Mouse (Mus musculus): Measurements from ENCODE around the gene G3bp1.
A peak's percentile ranks its signal among the peaks of the same experiment; 100 is the strongest.

Gene G3bp1

GRCm38 (mm10) chr11:55469048-55469843 is at the start of gene G3bp1:
TSS of gene G3bp1 (plus strand) at chr11:55469685.
- DNase-seq (ENCODE audit: low spot score), result peak; percentile 98

- DNase-seq (ENCODE audit: low spot score), result no peak
These were observed 46.5 kb upstream of the G3bp1 start, which contains the start of gene Sparc for GRCm38 (mm10) chr11:55422978-55423377. TSS of gene Sparc (minus strand) at chr11:55423183.

GRCm38 (mm10) chr11:55423756-55424155 is 45.7 kb upstream of the G3bp1 start:
- DNase-seq (ENCODE audit: low spot score), result no peak

GRCm38 (mm10) chr11:55424746-55425360 is 44.6 kb upstream of the G3bp1 start:
- no peak for DNase-seq (ENCODE audit: low spot score)

GRCm38 (mm10) chr11:55428186-55429012 is 41.1 kb upstream of the G3bp1 start:
- DNase-seq (ENCODE audit: low spot score), result no peak

- DNase-seq (ENCODE audit: low spot score), result no peak
These were observed 39.5 kb upstream of the G3bp1 start for GRCm38 (mm10) chr11:55429973-55430372.

GRCm38 (mm10) chr11:55432981-55433380 is 36.5 kb upstream of the G3bp1 start:
- DNase-seq (ENCODE audit: low spot score), result no peak

GRCm38 (mm10) chr11:55436089-55436488 is 33.4 kb upstream of the G3bp1 start:
- DNase-seq (ENCODE audit: low spot score), result no peak

GRCm38 (mm10) chr11:55438031-55438430 is 31.5 kb upstream of the G3bp1 start:
- DNase-seq (ENCODE audit: low spot score), result no peak

- DNase-seq (ENCODE audit: low spot score), result no peak
These were observed 29.8 kb upstream of the G3bp1 start for GRCm38 (mm10) chr11:55439718-55440117.

GRCm38 (mm10) chr11:55444772-55445171 is 24.7 kb upstream of the G3bp1 start:
- DNase-seq (ENCODE audit: low spot score), result peak; percentile 56

- peak; percentile 66 for DNase-seq (ENCODE audit: low spot score)
These were observed 22.9 kb upstream of the G3bp1 start for GRCm38 (mm10) chr11:55446579-55446978.

- DNase-seq (ENCODE audit: low spot score), result no peak
These were observed 20.0 kb upstream of the G3bp1 start for GRCm38 (mm10) chr11:55449531-55449930.

- DNase-seq (ENCODE audit: low spot score), result no peak
These were observed 19.2 kb upstream of the G3bp1 start for GRCm38 (mm10) chr11:55450311-55450710.

GRCm38 (mm10) chr11:55453640-55454039 is 15.8 kb upstream of the G3bp1 start:
- no peak for DNase-seq (ENCODE audit: low spot score)

GRCm38 (mm10) chr11:55455166-55455565 is 14.3 kb upstream of the G3bp1 start:
- no peak for DNase-seq (ENCODE audit: low spot score)

- no peak for DNase-seq (ENCODE audit: low spot score)
These were observed 11.0 kb upstream of the G3bp1 start for GRCm38 (mm10) chr11:55458501-55458900.

GRCm38 (mm10) chr11:55459850-55460558 is 9.5 kb upstream of the G3bp1 start:
- no peak for DNase-seq (ENCODE audit: low spot score)

GRCm38 (mm10) chr11:55460559-55461018 is 8.9 kb upstream of the G3bp1 start:
- DNase-seq (ENCODE audit: low spot score), result peak; percentile 44

GRCm38 (mm10) chr11:55461019-55461645 is 8.4 kb upstream of the G3bp1 start, which contains the start of gene Atox1:
TSS of gene Atox1 (minus strand) at chr11:55461239.
- DNase-seq (ENCODE audit: low spot score), result peak; percentile 98

- DNase-seq (ENCODE audit: low spot score), result no peak
These were observed 7.3 kb upstream of the G3bp1 start for GRCm38 (mm10) chr11:55462149-55462548.
